Mouse (Mus musculus) midbrain, embryonic 15.5 days (tissue): Measurements from ENCODE around the gene Olfr742. TPM values are rescaled to one million over a fixed set of nuclear protein-coding genes. Genes with fewer than 3 reads are reported as not detected.

Experiments used
- ATAC-seq: fragments of 200-750 bp; cut with Nextera tagmentation; replicated peaks from 2 replicates; pipeline ENCODE4 v1.8.0; 2017; ENCODE audit warnings: moderate TSS enrichment
- H3K27ac ChIP-seq: fragments of 300-500 bp; sonication (generic); 2 replicates; pipeline ENCODE4 v1.5.1; 2015; ENCODE audit warnings: mild to moderate bottlenecking, inconsistent platforms
- H3K27me3 ChIP-seq: fragments of 300-500 bp; sonication (generic); replicated peaks from 2 replicates; pipeline ENCODE4 v1.6.1; 2015; ENCODE audit warnings: inconsistent platforms
- H3K36me3 ChIP-seq: fragments of 300-500 bp; sonication (generic); replicated peaks from 2 replicates; pipeline ENCODE4 v1.6.1; 2015; ENCODE audit warnings: inconsistent platforms
- H3K4me1 ChIP-seq: fragments of 300-500 bp; sonication (generic); 2 replicates; pipeline ENCODE4 v1.6.1; 2015; ENCODE audit warnings: inconsistent platforms
- H3K4me2 ChIP-seq: fragments of 300-500 bp; sonication (generic); 2 replicates; pipeline ENCODE4 v1.6.1; 2015; ENCODE audit warnings: inconsistent platforms, mild to moderate bottlenecking, moderate library complexity
- H3K4me3 ChIP-seq: fragments of 300-500 bp; sonication (generic); 2 replicates; pipeline ENCODE4 v1.5.1; 2015; ENCODE audit warnings: mild to moderate bottlenecking, inconsistent platforms
- H3K9ac ChIP-seq: fragments of 300-500 bp; sonication (generic); 2 replicates; pipeline ENCODE4 v1.6.1; 2015; ENCODE audit warnings: mild to moderate bottlenecking, inconsistent platforms
- H3K9me3 ChIP-seq: fragments of 300-500 bp; sonication (generic); 2 replicates; pipeline ENCODE4 v1.6.1; 2016; ENCODE audit warnings: inconsistent platforms
- WGBS: fragments of 180-500 bp; shearing (Covaris S2); methylation state at CpG from one replicate; pipeline ENCODE4 v1.1.7; 2015; ENCODE audit warnings: mixed read lengths; 5-methylcytosine and 5-hydroxymethylcytosine counted together
- polyA plus RNA-seq: library from polyadenylated mRNA; unstranded; fragments of >200 nt; fragmentation: Nextera tagmentation; extraction: Ambion mirVana; gene quantifications from 2 replicates; pipeline ENCODE4 v1.2.1, GENCODE M21; 2015

Olfr742 gene
- polyA plus RNA-seq, result not detected in 2 replicates

- Histone ChIP-seq H3K4me3 (no peak within 1 kb of the TSS), H3K9me3 (no peaks in the 10 kb centered on the region), H3K4me2 (no peak within 1 kb of the TSS), H3K27me3 (no peaks in the 10 kb centered on the region), H3K36me3 (no peaks in the 10 kb centered on the region), H3K27ac (no peak within 1 kb of the TSS), H3K4me1 (no peaks in the 10 kb centered on the region), H3K9ac (no peak within 1 kb of the TSS)
- no peak for ATAC-seq
- 57% methylated on average over 2 of the region's 2 CpGs for WGBS
These were observed at the start of gene Olfr742 for GRCm38 (mm10) chr14:50503300-50503699. Olfr742 (plus strand) TSS chr14:50503600.

GRCm38 (mm10) chr14:50472438-50472837 lies 31.0 kb upstream of the Olfr742 start, which contains the start of gene Olfr741:
Olfr741 (plus strand) TSS chr14:50472738.
- Histone ChIP-seq H3K27ac (no peak within 1 kb of the TSS), H3K36me3 (no peaks in the 10 kb centered on the region), H3K4me2 (no peak within 1 kb of the TSS), H3K4me3 (no peak within 1 kb of the TSS), H3K9me3 (no peaks in the 10 kb centered on the region), H3K27me3 (no peaks in the 10 kb centered on the region), H3K4me1 (no peaks in the 10 kb centered on the region), H3K9ac (no peak within 1 kb of the TSS)
- ATAC-seq, result no peak
- WGBS, result 65% methylated on average over 2 of the region's 2 CpGs

- Histone ChIP-seq H3K27me3 (no peaks in the 10 kb centered on the region), H3K4me1 (no peaks in the 10 kb centered on the region), H3K9me3 (no peaks in the 10 kb centered on the region), H3K4me2 (no peak overlapping the region), H3K4me3 (no peak overlapping the region), H3K36me3 (no peaks in the 10 kb centered on the region), H3K9ac (no peak overlapping the region), H3K27ac (no peak overlapping the region)
- WGBS, result 73% methylated on average over 2 of the region's 2 CpGs
- no peak for ATAC-seq
These were observed 25.0 kb upstream of the Olfr742 start for GRCm38 (mm10) chr14:50478406-50478805.

- Histone ChIP-seq H3K4me2 (no peak within 1 kb of the TSS), H3K4me3 (no peak within 1 kb of the TSS), H3K27me3 (no peaks in the 10 kb centered on the region), H3K9ac (no peak within 1 kb of the TSS), H3K9me3 (no peaks in the 10 kb centered on the region), H3K36me3 (no peaks in the 10 kb centered on the region), H3K4me1 (no peaks in the 10 kb centered on the region), H3K27ac (no peak within 1 kb of the TSS)
- ATAC-seq, result no peak
These were observed 18.1 kb downstream of the Olfr742 start, which contains the start of gene Olfr743 for GRCm38 (mm10) chr14:50521539-50521938. Olfr743 (plus strand) TSS chr14:50521839.

GRCm38 (mm10) chr14:50552734-50553133 lies 49.3 kb downstream of the Olfr742 start:
- WGBS, result 96% methylated on average over 2 of the region's 2 CpGs
- no peaks in the 10 kb centered on the region for H3K36me3 ChIP-seq
- H3K27me3 ChIP-seq, result no peaks in the 10 kb centered on the region
- H3K9ac ChIP-seq, result no peak overlapping the region
- H3K4me1 ChIP-seq, result no peaks in the 10 kb centered on the region
- no peak overlapping the region for H3K4me2 ChIP-seq
- H3K9me3 ChIP-seq, result no peaks in the 10 kb centered on the region
- no peak for ATAC-seq
- H3K27ac ChIP-seq, result no peak overlapping the region
- H3K4me3 ChIP-seq, result no peak overlapping the region

Other genes starting within 250 kb of the Olfr742 start
- gene Olfr732, start 219.4 kb upstream of the Olfr742 start, polyA plus RNA-seq, result not detected in 2 replicates
- not detected in 2 replicates for gene Olfr733, start 202.1 kb upstream of the Olfr742 start, polyA plus RNA-seq
- not detected in 2 replicates for gene Olfr734, start 176.8 kb upstream of the Olfr742 start, polyA plus RNA-seq
- not detected in 2 replicates for gene Olfr735, start 154.7 kb upstream of the Olfr742 start, polyA plus RNA-seq
- not detected in 2 replicates for gene Tlr11, start 145.7 kb upstream of the Olfr742 start, polyA plus RNA-seq
- not detected in 2 replicates for gene Olfr736, start 122.4 kb upstream of the Olfr742 start, polyA plus RNA-seq
- not detected in 2 replicates for gene Olfr738, start 96.0 kb upstream of the Olfr742 start, polyA plus RNA-seq
- not detected in 2 replicates for gene Olfr739, start 85.0 kb upstream of the Olfr742 start, polyA plus RNA-seq
- not detected in 2 replicates for gene Olfr740, start 58.1 kb upstream of the Olfr742 start, polyA plus RNA-seq
- not detected in 2 replicates for gene Olfr741, start 30.9 kb upstream of the Olfr742 start, polyA plus RNA-seq
- not detected in 2 replicates for gene Olfr743, start 18.2 kb downstream of the Olfr742 start, polyA plus RNA-seq
- gene Olfr744, start 111.3 kb downstream of the Olfr742 start, polyA plus RNA-seq, result not detected in 2 replicates
- gene Olfr745, start 135.8 kb downstream of the Olfr742 start, polyA plus RNA-seq, result not detected in 2 replicates
- not detected in 2 replicates for gene Olfr746, start 143.5 kb downstream of the Olfr742 start, polyA plus RNA-seq
- not detected in 2 replicates for gene Olfr747, start 189.6 kb downstream of the Olfr742 start, polyA plus RNA-seq
- not detected in 2 replicates for gene Olfr748, start 203.8 kb downstream of the Olfr742 start, polyA plus RNA-seq
- not detected in 2 replicates for gene Olfr749, start 241.5 kb downstream of the Olfr742 start, polyA plus RNA-seq